Mouse (Mus musculus): Measurements from ENCODE around the gene Cntfr.
"Not testable (repeated sequence)": the region's sequence is repeated elsewhere in the genome, so short reads cannot be mapped to it uniquely, and the experiment has no call there.

Gene Cntfr

GRCm38 (mm10) chr4:41696930-41697841 lies at the start of gene Cntfr:
TSS of gene Cntfr (minus strand) at chr4:41697089.
- DNase-seq (ENCODE audit: low read depth, low spot score) = not testable (repeated sequence)

- no peak for DNase-seq (ENCODE audit: low read depth, low spot score)
Observed at GRCm38 (mm10) chr4:41745021-41745420, 48.1 kb upstream of the Cntfr start.

GRCm38 (mm10) chr4:41744131-41744530 lies 47.2 kb upstream of the Cntfr start:
- no peak for DNase-seq (ENCODE audit: low read depth, low spot score)

GRCm38 (mm10) chr4:41741158-41741560 lies 44.3 kb upstream of the Cntfr start:
- DNase-seq (ENCODE audit: low read depth, low spot score) = peak; percentile 91

GRCm38 (mm10) chr4:41740380-41741157 lies 43.7 kb upstream of the Cntfr start:
- DNase-seq (ENCODE audit: low read depth, low spot score) = no peak

GRCm38 (mm10) chr4:41739260-41739659 lies 42.4 kb upstream of the Cntfr start:
- DNase-seq (ENCODE audit: low read depth, low spot score) = no peak

- no peak for DNase-seq (ENCODE audit: low read depth, low spot score)
Observed at GRCm38 (mm10) chr4:41738256-41738603, 41.3 kb upstream of the Cntfr start.

GRCm38 (mm10) chr4:41737602-41738255 lies 40.8 kb upstream of the Cntfr start:
- no peak for DNase-seq (ENCODE audit: low read depth, low spot score)

- DNase-seq (ENCODE audit: low read depth, low spot score) = no peak
Observed at GRCm38 (mm10) chr4:41731052-41731765, 34.3 kb upstream of the Cntfr start, which contains the start of gene Arid3c. TSS of gene Arid3c (minus strand) at chr4:41731142.

GRCm38 (mm10) chr4:41726826-41727621 lies 30.1 kb upstream of the Cntfr start:
- DNase-seq (ENCODE audit: low read depth, low spot score) = no peak

- peak; percentile 89 for DNase-seq (ENCODE audit: low read depth, low spot score)
Observed at GRCm38 (mm10) chr4:41722918-41723351, 26.0 kb upstream of the Cntfr start, which contains the start of gene Dctn3. TSS of gene Dctn3 (minus strand) at chr4:41723170.

GRCm38 (mm10) chr4:41716834-41717233 lies 19.9 kb upstream of the Cntfr start:
- DNase-seq (ENCODE audit: low read depth, low spot score) = no peak

GRCm38 (mm10) chr4:41715596-41715995 lies 18.7 kb upstream of the Cntfr start:
- DNase-seq (ENCODE audit: low read depth, low spot score) = no peak

- no peak for DNase-seq (ENCODE audit: low read depth, low spot score)
Observed at GRCm38 (mm10) chr4:41715082-41715481, 18.2 kb upstream of the Cntfr start.

GRCm38 (mm10) chr4:41714276-41714675 lies 17.4 kb upstream of the Cntfr start:
- DNase-seq (ENCODE audit: low read depth, low spot score) = no peak

- DNase-seq (ENCODE audit: low read depth, low spot score) = peak; percentile 75
Observed at GRCm38 (mm10) chr4:41713197-41714067, 16.5 kb upstream of the Cntfr start, which contains the start of gene Rpp25l. TSS of gene Rpp25l (minus strand) at chr4:41713534.

GRCm38 (mm10) chr4:41712421-41713196 lies 15.7 kb upstream of the Cntfr start:
- no peak for DNase-seq (ENCODE audit: low read depth, low spot score)

GRCm38 (mm10) chr4:41711705-41712375 lies 15.0 kb upstream of the Cntfr start:
- DNase-seq (ENCODE audit: low read depth, low spot score) = no peak

Data from retina, postnatal 7 days (tissue).